Mouse (Mus musculus) retina, embryonic 14.5 days (tissue): ENCODE measurements around the gene Cacna2d1.

Experiments
- DNase-seq: peaks from one replicate; pipeline ENCODE4 v3.0.0-alpha.2; 2015; ENCODE audit warnings: low spot score

Gene Cacna2d1

DNA sequence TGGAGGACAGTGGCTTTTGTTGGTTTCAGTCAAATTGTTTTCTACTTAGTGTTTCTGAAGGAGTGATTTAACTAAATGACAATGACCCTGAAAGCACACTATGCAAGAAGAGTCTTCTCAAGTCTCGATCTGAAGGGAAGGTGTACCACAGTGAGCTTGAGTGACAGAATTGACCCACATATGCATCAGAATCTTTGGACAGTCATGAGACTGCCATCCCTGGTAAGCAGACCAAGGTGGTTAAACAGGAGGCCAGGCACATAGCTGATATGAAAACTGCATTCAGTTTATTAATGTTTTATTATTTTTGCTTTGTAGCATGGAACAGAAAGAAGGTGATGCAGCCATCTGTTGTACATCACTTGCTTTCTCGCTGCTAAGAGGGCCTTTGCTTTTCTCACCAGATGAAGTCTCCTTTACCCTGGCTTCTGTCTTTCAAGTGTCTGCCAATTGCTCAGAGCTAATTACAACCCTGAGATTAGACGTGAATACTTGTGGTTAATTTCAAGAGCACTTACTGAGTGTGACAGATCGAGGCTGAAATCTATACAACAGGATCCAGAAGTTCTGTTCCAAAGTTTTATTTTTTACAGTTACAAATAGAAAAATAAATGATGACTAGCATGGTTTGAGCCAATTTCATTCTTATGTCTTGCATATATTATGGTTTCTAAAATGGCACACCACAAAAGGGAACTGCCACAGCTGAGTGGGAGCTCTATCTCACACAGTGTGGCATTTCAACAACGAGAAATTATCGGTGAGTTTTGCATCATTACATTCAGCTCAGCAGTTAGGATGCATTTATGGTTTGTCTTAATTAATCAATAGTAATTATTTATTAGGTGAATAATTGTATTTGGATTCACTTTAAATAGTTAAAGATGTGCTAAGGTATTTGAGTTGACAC, 221.1 kb downstream of the Cacna2d1 start:
- no peak for DNase-seq

DNA sequence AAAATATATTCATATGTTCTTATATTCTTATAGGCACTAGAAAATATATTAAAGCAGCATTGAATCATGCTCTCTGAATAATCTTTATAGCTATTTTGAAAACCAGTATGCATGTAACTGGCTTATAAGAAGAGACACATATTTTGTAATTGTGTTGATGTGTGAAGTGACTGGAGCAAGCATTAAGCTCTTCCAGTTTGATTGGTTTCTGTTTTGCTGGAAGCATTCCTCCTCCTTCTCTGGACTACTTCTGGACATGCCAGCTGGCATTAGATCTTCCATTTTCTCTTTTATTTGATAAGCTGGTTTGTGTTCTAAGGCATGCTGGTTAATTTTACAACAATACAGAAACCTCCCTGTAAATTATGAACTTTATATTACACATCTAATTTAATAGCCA, 228.8 kb downstream of the Cacna2d1 start:
- no peak for DNase-seq

DNA sequence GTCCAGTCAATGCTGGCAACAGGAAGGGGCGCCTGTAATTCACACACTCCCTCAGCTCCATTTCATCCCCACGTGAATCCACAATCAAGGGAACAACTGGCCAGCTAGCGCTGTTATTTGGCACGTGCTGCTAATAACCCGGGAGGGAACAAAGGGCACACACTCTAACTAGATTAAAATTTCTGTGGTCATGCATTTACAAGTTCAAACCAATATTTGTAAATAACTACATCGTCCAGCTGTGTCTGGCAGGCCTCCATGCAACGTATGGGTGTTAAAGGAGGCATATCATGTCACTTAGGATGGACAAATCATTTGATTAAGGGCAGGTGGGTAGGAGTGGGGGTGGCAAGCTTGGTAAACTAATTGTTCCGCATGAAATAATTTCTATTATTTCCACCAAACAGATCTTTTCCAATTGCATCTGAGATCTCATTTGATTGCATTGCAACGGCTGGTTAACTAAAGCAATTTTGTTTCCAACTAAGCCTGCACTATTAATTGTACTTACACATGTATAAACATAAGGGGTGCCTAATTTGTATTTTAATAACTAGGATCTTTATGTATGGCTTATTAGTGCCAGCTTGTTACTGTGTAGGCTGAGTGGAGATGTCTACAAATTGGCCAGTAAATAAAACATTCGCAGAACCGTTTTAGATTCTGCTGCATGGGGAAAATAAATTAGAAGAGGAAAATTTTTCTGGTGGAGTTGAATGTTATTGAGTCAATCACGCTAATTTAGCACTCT, 231.8 kb downstream of the Cacna2d1 start:
- peak; percentile 63 for DNase-seq

DNA sequence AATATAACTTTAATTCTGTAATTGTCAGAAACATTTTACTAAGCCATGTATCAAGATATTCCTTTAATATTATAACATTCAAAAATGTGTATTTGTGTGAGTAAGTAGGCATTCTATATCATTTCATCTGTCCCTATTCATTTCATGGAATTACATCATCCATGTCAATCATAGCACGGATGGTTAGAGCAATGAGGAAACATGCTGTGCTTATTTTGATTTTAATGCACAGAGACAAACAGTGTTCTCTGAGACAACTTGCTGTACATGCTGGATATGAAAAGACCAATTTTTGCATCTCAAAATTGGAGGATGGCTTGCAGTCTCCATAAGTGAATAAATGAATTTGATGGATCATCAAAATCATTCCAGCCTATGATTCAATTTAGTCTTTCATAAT, 232.4 kb downstream of the Cacna2d1 start:
- DNase-seq = peak; percentile 61

DNA sequence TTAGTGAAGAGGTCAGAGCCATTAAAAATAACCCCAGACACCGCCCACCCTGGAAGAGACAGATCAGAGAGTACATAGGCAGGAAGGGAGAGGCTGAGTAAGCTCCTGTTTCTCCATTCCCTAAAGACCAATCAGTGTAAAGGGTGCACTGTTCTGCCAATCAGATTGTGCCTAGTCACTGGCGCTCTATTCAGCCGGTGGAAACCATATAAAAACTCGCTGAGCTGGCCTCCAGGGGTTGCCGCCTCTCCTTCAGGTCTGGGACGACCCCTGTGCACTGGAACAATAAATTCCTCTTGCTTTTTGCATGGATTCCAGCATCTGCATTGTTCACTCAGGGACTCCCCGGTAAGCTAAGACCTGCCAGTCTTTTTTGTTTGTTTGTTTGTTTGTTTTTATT, 246.6 kb downstream of the Cacna2d1 start:
- no peak for DNase-seq

DNA sequence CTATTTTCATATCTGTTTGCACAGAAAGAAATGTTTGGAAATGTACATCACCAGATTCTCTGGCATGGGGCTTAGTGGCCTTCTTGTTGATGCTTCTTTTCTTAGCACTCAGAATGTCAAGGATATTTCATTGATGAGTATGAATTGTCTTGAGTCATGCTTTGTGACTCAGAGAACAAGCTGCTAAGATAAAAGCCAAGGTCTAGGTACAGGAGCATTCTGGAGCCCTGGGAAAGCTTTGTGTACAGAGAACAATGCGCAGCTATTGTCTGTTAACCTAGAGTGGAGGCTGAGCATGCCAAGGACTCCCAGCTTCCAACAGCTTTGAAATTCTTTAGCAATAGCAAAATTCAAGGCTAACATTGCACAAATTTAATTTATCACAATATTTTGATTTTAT, 249.6 kb downstream of the Cacna2d1 start:
- DNase-seq = no peak

DNA sequence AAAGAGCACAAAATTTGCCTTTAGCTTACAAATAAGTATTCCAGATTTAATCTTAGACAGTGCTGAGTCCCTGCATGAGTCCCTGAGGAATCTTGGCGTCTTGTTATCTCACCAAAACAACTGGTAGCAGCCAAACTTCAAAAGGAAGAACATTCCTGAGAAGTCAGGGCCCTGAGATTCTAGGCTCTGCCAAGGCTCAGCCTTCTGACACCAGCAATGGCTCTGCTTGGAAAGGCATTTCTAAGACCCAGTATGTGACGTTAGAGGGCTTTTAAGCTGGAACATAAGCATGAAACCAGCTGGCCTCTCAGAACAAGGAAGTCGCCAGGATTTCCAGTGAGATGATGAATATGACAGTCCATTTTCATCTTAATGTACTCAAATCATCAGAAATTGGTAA, 253.4 kb downstream of the Cacna2d1 start:
- no peak for DNase-seq

DNA sequence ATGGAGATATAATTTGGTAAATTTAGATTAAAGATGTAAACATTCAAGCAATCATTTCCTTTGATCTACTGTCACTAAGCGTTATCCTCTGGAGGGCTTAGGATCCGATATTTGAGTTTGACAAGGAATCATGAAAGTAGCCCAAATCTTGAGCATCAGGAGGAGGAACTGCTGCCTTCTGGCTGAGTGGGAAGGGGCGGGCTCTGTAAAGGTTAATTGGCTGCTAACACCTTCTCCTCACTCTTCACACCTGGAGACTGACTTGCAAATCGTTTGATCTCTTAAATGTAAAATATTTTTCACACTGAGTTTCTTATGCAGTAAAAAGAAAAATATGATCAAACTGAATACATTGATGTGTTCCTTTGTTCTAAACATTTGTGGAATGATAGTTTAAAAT, 255.4 kb downstream of the Cacna2d1 start:
- DNase-seq = no peak

DNA sequence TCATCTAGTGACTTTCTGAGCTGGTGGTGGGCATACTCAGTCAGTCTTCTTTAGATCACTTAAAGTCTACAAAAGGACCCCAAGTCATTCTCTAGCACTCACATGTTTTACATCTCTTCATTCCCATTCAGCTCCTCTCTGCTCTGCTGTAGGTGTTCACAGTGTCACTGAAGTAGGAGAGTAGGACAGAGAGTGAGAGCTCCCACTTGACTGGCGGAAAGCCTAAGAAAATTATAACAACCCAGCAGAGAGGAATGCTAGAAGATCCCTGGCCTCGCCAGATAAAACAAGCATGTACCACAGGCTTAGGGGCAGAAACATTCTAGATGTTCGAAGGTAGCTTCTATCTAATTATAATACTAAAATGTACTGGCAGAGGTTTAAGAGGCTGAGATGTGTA, 256.7 kb downstream of the Cacna2d1 start:
- no peak for DNase-seq

DNA sequence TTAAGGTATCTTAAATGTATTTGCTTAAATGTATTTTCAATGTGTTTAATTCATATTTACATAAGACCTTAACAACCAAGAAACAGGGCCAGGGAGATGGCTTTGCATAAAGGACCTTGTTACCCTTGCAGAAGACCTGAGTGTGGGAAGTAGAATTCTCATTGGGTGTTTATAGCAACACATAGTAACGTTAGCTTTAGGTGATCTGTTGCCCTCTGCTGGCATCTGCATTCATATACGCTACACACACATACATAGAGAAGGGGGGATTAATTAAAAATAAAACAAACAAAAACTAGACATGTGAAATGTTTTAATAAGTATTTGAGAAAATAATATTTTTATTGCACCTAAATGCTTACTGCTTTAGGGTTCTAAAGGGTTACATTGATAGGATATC, 265.3 kb downstream of the Cacna2d1 start:
- peak; percentile 61 for DNase-seq

DNA sequence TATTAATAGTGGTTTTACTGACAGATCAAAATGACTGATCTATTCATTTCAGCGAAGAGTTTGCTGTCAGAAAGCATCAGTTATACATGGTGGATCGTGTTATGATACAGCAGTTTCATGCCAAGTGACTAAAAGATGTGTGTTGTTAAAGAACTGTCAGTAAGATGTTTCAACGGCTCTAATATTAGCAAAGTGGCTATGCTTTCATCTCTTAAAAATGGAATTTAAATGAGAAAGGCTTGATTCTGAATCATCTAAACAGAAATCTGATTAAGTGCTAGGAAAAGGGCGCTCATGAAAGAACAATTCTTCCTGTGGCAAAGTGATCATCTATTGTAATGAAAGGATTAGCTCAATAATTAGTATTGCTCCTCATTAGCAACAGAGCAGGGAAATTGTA, 287.5 kb downstream of the Cacna2d1 start:
- peak; percentile 41 for DNase-seq

DNA sequence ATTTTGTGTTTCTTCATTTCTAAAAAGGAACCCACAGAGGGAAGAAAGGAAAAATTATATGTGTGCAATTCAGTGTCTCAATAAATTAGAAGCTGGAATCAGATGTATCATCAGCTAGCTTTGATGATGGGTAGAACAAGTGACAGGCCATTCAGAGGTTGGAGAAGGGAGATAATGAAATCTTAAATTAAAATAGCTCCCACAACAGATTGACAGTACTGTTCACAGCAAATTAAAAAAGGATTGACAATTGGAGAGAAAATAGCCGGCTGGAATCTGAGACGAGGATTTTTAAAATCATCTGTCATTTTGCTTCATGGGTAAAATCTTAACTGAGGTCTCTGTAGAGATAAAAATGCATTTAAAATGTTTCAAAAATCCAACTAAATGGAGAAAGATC, 290.9 kb downstream of the Cacna2d1 start:
- DNase-seq = no peak

DNA sequence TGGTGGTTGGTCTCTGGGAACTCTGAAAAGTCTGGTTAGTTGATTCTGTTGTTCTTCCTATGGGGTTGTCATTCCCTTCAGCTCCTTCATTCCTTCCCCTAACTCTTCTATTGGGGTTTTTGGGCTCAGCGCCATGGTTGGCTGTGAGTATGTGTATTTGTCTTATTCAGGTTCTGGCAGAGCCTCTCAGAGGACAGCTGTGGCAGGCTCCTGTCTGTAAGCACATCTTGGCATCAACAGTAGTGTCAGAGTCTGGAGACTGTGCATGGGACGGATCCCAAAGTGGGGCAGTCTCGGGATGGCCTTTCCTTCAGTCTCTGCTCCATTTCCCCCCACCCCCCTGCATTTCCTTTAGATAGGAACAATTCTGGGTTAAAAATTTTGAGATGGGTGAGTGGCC, 294.9 kb downstream of the Cacna2d1 start:
- DNase-seq = no peak

DNA sequence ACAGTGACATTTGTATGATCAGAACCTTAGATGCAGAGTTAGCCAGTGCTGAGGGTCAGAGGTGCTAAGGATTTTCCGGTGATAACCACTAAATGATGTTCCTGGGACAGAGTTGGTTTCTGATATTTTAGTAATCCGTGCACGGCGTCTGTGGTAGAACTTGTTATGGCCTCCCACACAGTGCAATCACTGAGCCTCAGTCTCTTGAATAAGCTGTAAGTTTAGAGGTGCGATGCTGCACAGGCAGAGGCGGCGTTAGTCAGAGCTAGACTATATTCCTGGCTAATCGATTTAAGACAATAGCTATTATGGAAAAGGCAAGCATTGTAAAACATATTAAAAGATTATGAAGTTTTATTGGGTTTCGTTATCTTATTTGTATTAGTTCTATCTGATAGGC, 297.0 kb downstream of the Cacna2d1 start:
- DNase-seq = no peak

DNA sequence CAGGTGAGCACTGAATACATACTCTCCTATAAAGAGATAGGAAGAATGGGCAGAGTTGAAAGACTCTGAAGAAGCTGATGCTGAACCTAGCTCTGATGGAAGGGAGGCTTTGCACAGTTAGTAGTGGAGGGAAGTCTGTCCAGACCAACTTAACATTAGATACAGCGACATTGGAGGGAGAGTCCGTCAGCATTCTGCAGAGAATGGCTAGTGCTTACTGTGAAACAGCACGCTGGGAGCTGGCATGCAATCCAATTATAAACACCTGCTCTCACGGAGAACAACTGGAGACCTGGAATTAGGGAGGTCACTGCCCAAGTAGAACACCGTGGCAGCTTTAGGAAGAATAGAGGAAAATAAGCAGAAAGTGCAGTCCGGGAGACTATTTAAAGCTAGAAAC, 300.4 kb downstream of the Cacna2d1 start:
- peak; percentile 34 for DNase-seq

DNA sequence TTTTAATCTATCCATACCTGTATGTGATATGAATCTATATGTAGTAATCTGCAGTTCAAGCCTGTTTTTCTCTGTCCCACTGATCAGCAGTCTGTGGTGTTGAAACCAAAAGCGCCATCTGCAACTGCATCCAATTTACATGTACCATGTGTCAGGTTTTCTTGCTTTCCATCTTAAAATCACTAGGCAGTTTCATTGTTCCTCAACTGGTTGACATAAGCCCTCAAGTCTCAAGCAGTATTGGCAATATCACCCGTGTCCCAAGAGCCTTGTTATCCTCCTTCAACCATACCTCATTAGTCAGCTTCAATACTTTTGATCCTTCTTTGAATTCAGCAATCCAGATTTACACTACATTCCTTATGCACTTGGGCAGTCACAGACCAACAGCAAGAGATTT, 301.4 kb downstream of the Cacna2d1 start:
- DNase-seq = no peak

DNA sequence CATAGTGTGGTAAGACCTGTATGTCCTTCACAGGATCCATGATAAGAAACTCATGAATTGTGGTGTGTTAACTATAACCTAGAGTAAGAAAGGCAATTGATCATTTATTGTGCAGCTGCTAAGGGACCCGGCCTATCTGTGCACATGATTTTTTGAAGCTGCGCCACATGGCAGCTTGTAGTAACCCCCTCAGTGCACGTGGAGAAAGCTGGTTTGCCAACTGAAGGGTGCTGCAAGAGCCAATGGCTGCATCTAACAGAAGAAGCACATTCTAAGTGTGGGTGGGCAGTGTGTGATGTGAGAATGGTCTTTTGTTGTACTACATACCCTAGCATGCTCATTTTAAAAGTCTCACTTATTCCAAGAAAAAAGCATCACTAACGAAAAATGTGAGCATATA, 302.1 kb downstream of the Cacna2d1 start:
- no peak for DNase-seq

DNA sequence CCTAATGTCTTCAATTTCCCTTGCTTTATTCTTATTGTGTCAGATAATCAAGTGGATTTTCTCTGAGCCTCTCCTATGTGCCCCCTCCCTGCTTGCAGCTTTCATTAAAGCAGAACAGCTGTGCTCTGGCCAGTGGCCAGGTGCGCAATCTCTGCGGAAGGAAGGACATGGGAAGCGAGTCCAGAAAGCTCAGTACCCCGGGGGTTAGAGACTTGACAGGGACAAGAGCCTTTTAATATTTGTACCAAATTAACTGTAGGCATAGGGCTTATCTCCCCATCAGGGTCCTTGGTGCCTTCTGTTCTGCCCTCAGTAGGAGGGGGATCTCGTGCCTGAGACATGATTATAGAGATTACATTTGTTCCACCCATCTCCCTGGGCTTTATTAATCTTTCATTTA, 303.5 kb downstream of the Cacna2d1 start:
- peak; percentile 48 for DNase-seq

DNA sequence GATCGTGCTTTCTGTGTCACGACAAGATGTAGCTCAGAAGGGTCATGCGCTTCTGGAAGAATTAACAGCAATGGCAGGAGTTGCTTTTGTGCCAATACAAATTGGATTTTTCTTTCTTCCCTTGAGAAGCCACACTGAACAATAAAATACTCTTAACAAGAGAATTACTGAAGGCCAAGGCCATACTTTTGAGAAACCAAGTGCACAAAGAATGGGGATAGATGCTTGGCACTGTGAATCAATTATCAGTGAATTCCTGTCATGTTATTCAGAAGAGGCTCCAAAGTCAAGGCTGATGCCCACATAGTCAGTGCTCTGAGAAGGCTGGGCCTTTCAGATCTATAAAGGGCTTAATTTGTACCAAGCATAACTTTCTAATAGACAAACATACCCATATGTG, 305.8 kb downstream of the Cacna2d1 start:
- no peak for DNase-seq

DNA sequence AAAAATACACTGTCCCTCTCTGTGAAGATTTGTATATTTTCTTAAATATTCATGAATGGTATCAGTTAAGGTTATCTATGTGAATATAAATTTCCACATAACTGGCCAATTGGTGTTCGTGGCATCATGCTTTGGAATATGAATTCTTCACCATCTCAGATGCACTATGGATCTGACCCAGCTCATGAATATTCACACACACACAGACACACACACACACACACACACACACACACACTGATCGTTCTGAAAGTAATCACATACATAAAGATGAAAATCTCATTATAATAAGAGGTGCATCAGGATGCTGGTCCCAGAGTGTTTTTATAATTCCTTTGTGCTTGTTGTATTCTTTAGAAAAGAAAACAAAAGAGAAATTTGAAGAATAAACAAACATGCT, 309.1 kb downstream of the Cacna2d1 start:
- DNase-seq = no peak

DNA sequence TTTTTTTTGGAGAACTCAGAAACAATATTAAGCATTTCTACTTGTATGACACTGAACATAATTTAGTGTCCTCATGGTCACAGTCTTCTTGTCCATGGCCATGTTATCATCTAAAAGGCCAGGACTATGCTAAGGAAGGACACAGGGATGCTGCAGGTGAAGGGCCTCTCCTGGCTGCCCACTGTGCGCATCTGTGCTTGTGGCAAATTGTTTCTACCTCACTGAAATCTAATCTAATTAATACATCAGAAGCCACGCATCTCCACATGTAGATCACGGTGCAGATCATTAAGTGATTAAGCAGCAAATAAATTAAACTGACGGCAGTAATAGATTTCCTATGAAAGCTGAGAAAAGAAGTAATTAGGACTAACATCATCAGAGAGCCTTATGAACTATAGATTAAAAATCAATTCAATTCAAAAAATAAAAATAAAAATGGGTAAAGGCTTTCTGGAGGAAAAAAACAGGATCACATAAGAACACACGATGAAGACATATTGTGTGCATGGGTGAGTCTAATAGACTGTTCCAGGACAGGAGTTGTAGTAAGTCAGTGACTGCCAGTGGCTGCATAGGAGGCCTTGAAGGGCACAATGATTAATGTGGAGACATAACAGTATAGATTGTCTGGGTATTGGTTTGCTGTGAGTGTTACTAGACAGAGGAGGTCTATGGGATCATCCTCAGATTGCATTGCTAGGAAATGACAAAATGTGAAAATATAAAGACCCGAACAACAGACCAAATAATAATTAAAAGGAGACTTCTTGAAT, 318.4 kb downstream of the Cacna2d1 start:
- no peak for DNase-seq

DNA sequence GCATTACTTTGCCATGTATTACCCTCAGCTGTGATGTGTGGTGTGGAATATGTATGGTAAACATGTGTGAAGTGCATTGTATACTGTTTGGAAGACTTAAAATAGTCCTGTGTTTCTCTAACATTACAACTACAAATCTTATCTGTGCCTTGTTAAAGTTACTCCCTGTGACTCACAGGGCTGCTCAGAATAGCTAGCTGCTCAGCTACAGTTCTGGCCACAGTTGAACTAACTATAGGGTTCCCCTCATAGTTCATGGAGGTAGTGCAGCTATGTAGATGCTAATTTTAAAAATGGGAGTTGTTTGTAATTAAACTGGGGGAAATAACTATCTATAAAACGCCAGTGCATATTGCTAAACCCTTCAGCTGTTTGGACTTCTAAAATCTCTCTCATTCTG, 319.3 kb downstream of the Cacna2d1 start:
- no peak for DNase-seq

DNA sequence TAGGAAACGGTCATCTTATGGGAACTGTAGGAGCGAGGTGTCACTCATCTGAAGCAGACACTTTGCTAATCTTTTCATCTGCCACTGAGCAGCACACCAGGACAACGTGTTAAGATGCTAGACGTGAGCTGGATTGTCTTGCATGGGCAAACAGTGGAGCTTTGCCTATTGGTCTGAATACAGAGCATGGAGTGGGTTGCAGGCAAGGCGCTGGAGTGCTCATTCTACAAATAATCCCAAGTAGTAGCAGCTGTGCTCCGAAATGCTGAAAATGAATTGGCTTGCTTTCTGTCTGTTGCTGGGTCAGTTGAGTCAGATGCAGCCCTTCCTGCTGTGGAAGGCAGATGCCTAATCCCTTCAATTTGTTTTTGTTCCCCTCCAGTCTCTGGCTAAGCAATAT, 330.9 kb downstream of the Cacna2d1 start:
- DNase-seq = peak; percentile 20
